Mouse (Mus musculus) ovary, postnatal 10 days (tissue): Measurements from ENCODE around the gene Ano6.
A peak's percentile ranks its signal among the peaks of the same experiment; 100 is the strongest.

ENCODE experiments used
- DNase-seq: peaks from one replicate; pipeline ENCODE4 v3.0.0; 2022; ENCODE audit warnings: low spot score

Gene Ano6

GRCm38 (mm10) chr15:95768703-95769102 is 21.9 kb upstream of the Ano6 start:
- DNase-seq: no peak

- DNase-seq: no peak
Observed at GRCm38 (mm10) chr15:95769576-95769975, 21.1 kb upstream of the Ano6 start.

- no peak for DNase-seq
Observed at GRCm38 (mm10) chr15:95770307-95770706, 20.3 kb upstream of the Ano6 start.

- DNase-seq: no peak
Observed at GRCm38 (mm10) chr15:95772374-95772773, 18.3 kb upstream of the Ano6 start.

- no peak for DNase-seq
Observed at GRCm38 (mm10) chr15:95772861-95773836, 17.5 kb upstream of the Ano6 start.

- DNase-seq: no peak
Observed at GRCm38 (mm10) chr15:95774197-95774596, 16.4 kb upstream of the Ano6 start.

- no peak for DNase-seq
Observed at GRCm38 (mm10) chr15:95774674-95775414, 15.8 kb upstream of the Ano6 start.

GRCm38 (mm10) chr15:95777743-95778142 is 12.9 kb upstream of the Ano6 start:
- no peak for DNase-seq

- DNase-seq: no peak
Observed at GRCm38 (mm10) chr15:95778710-95779109, 11.9 kb upstream of the Ano6 start.

- DNase-seq: no peak
Observed at GRCm38 (mm10) chr15:95786624-95787023, 4.0 kb upstream of the Ano6 start.

GRCm38 (mm10) chr15:95787578-95787977 is 3.1 kb upstream of the Ano6 start:
- DNase-seq: no peak

GRCm38 (mm10) chr15:95789562-95790528 is 798 bp upstream of the Ano6 start:
- DNase-seq: peak; percentile 24

- no peak for DNase-seq
Observed at GRCm38 (mm10) chr15:95791141-95791791, 623 bp downstream of the Ano6 start.

- DNase-seq: no peak
Observed at GRCm38 (mm10) chr15:95791855-95792254, 1.2 kb downstream of the Ano6 start.

GRCm38 (mm10) chr15:95792261-95793260 is 1.9 kb downstream of the Ano6 start:
- DNase-seq: no peak

- no peak for DNase-seq
Observed at GRCm38 (mm10) chr15:95793748-95794491, 3.3 kb downstream of the Ano6 start.

GRCm38 (mm10) chr15:95794611-95795565 is 4.2 kb downstream of the Ano6 start:
- no peak for DNase-seq

- DNase-seq: no peak
Observed at GRCm38 (mm10) chr15:95796062-95796461, 5.4 kb downstream of the Ano6 start.
